Mouse (Mus musculus): ENCODE data around the gene Ccdc88a. TPM values are rescaled to one million over a fixed set of nuclear protein-coding genes. Genes with fewer than 3 reads are reported as not detected.
"Not testable (repeated sequence)": the region's sequence is repeated elsewhere in the genome, so short reads cannot be mapped to it uniquely, and the experiment has no call there.

The Ccdc88a gene
- polyA plus RNA-seq, 1 experiment from 2014 or later = 55.0 TPM

- H3K27me3 ChIP-seq; H3K4me3 ChIP-seq; ATAC-seq (ENCODE audit: low FRiP score, low read depth); H3K9me3 ChIP-seq; H3K27ac ChIP-seq; H3K4me2 ChIP-seq (replicated peaks); H3K9ac ChIP-seq: not testable (repeated sequence)
- 86% methylated on average over 4 of the region's 4 CpGs for WGBS
- peaks cover 51% of the 10 kb centered on the region for H3K36me3 ChIP-seq
- peaks cover 13% of the 10 kb centered on the region for H3K4me1 ChIP-seq
These were observed 171.8 kb downstream of the Ccdc88a start for GRCm38 (mm10) chr11:29545150-29545752.

- not testable (repeated sequence) for ATAC-seq (ENCODE audit: low FRiP score, low read depth); H3K27me3 ChIP-seq; H3K9me3 ChIP-seq; H3K27ac ChIP-seq
- Histone ChIP-seq H3K4me1 (peaks cover 13% of the 10 kb centered on the region), H3K4me2 (replicated peaks) (peak overlapping the region; percentile 68), H3K36me3 (peaks cover 42% of the 10 kb centered on the region), H3K4me3 (peak overlapping the region; percentile 63), H3K9ac (peak overlapping the region; percentile 88; the same call in 1 of the 2 replicates)
- WGBS = 92% methylated on average over 2 of the region's 2 CpGs
These were observed 172.8 kb downstream of the Ccdc88a start for GRCm38 (mm10) chr11:29546297-29546696.

DNA sequence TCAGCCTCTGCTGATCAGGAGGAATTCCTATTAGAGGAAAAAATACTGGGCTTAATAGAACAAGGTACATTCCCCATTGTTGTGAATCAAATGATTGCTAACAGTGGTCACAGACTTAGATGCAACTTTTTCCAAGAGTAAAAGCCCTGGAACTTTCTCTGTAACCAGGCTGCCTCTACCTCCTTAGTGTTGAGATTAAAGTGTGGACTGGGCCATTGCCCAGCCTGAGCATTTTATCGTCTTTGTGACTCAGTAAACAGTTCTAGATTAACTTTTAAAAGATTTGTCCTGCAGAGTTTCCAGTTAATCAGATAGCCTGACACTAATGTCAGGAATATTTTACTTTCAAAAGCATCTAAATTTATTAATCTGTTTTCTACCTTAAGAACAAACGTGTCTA, 173.3 kb downstream of the Ccdc88a start:
- Histone ChIP-seq H3K4me1 (peaks cover 13% of the 10 kb centered on the region), H3K9me3 (no peaks in the 10 kb centered on the region), H3K9ac (peak overlapping the region; percentile 88), H3K4me2 (replicated peaks) (peak overlapping the region; percentile 68), H3K27ac (no peak overlapping the region), H3K4me3 (peak overlapping the region; percentile 63), H3K36me3 (peaks cover 39% of the 10 kb centered on the region), H3K27me3 (no peaks in the 10 kb centered on the region)
- ATAC-seq (ENCODE audit: low FRiP score, low read depth) = no peak
- WGBS = 18% methylated on average over 2 of the region's 2 CpGs

DNA sequence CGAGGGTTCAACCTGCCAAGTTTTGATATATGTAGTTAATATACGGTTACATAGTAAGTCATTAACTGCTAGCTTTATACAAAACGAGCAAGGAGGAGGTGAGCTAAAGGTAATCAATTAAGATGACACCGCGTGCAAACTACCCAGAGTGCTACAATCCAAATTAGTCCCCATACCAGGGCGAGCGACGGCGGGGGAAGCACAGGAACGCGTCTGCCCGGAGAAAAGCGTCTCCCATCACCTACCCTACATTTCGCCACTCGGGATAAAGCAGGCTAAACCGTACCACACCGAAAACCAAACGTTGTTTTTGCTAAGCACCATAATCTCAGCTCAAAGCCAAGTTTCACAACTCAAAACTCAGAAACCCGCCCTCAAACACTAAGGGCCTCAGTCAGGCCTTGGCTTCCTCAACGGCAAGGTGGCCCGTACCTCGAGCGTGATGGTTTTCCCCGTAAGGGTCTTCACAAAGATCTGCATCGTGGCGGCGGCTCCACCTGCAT, 173.8 kb downstream of the Ccdc88a start:
- Histone ChIP-seq H3K9ac (peak overlapping the region; percentile 88), H3K4me1 (peaks cover 13% of the 10 kb centered on the region), H3K4me3 (peak overlapping the region; percentile 63), H3K9me3 (no peaks in the 10 kb centered on the region), H3K27me3 (no peaks in the 10 kb centered on the region), H3K4me2 (replicated peaks) (peak overlapping the region; percentile 68), H3K27ac (peak overlapping the region; percentile 81; the same call in 1 of the 2 replicates), H3K36me3 (peaks cover 36% of the 10 kb centered on the region)
- peak; percentile 4; the same call in 1 of the 2 replicates for ATAC-seq (ENCODE audit: low FRiP score, low read depth)
- WGBS = under 1% methylated on average over 27 of the region's 27 CpGs

GRCm38 (mm10) chr11:29547752-29548503, 174.5 kb downstream of the Ccdc88a start, which contains the start of the genes Clhc1 and Rps27a:
TSS of gene Clhc1 (plus strand) at chr11:29547950.
TSS of gene Rps27a (minus strand) at chr11:29548109.
- Histone ChIP-seq H3K4me2 (replicated peaks) (peak within 1 kb of the TSS; percentile 71), H3K9me3 (no peaks in the 10 kb centered on the region), H3K9ac (peak within 1 kb of the TSS; percentile 88), H3K27ac (peak within 1 kb of the TSS; percentile 81; the same call in 1 of the 2 replicates), H3K4me1 (peaks cover 13% of the 10 kb centered on the region), H3K4me3 (peak within 1 kb of the TSS; percentile 63), H3K36me3 (peaks cover 35% of the 10 kb centered on the region), H3K27me3 (no peaks in the 10 kb centered on the region)
- ATAC-seq (ENCODE audit: low FRiP score, low read depth) = peak; percentile 98
- WGBS = under 1% methylated on average over 46 of the region's 46 CpGs

- 26% methylated on average over 23 of the region's 23 CpGs for WGBS
- 0 out of 2 replicates have a peak overlapping the region, but pooled peaks have one; percentile 81 for H3K27ac ChIP-seq
- peaks cover 31% of the 10 kb centered on the region for H3K36me3 ChIP-seq
- H3K4me2 ChIP-seq (replicated peaks) = peak overlapping the region; percentile 71
- peaks cover 13% of the 10 kb centered on the region for H3K4me1 ChIP-seq
- no peaks in the 10 kb centered on the region for H3K27me3 ChIP-seq
- no peaks in the 10 kb centered on the region for H3K9me3 ChIP-seq
- no peak for ATAC-seq (ENCODE audit: low FRiP score, low read depth)
- H3K4me3 ChIP-seq = peak overlapping the region; percentile 63
- H3K9ac ChIP-seq = peak overlapping the region; percentile 88
These were observed 175.3 kb downstream of the Ccdc88a start for GRCm38 (mm10) chr11:29548504-29549424.

DNA sequence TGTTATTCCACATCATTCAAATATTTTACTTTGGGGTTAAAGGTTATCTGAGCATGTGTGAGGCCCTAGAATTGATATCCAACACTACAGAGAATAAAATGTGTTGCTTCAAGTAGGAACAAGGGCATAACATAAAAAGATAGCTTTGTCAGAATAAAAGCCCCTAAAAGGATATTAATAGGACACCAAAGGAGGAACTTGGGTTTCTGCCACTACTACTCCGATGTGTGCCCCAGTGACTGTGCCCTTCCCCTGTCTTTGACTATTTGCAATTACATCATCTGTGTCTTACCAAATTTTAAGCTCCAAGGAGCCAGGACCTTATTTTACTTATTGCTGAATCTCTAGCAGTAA, 175.9 kb downstream of the Ccdc88a start:
- WGBS = 94% methylated on average over 1 of the region's 1 CpGs
- no peak for ATAC-seq (ENCODE audit: low FRiP score, low read depth)
- H3K4me2 ChIP-seq (replicated peaks) = no peak overlapping the region
- no peaks in the 10 kb centered on the region for H3K9me3 ChIP-seq
- H3K27ac ChIP-seq = no peak overlapping the region
- no peaks in the 10 kb centered on the region for H3K27me3 ChIP-seq
- H3K9ac ChIP-seq = no peak overlapping the region
- no peak overlapping the region for H3K4me3 ChIP-seq
- H3K36me3 ChIP-seq = peaks cover 25% of the 10 kb centered on the region
- peaks cover 13% of the 10 kb centered on the region for H3K4me1 ChIP-seq

Other genes starting within 250 kb of the Ccdc88a start
- gene Pnpt1, start 242.9 kb upstream of the Ccdc88a start, polyA plus RNA-seq (2015; fragmentation: Nextera tagmentation; extraction: Ambion mirVana) = 39.6 and 40.0 TPM in 2 replicates
- 101 and 104 TPM in 2 replicates for gene Ppp4r3b, start 200.8 kb upstream of the Ccdc88a start, polyA plus RNA-seq (2015; fragmentation: Nextera tagmentation; extraction: Ambion mirVana)
- gene Cfap36, start 126.2 kb upstream of the Ccdc88a start, polyA plus RNA-seq (2015; fragmentation: Nextera tagmentation; extraction: Ambion mirVana) = 62.7 and 65.7 TPM in 2 replicates
- 26.8 and 31.3 TPM in 2 replicates for gene Prorsd1, start 141.4 kb downstream of the Ccdc88a start, polyA plus RNA-seq (2015; fragmentation: Nextera tagmentation; extraction: Ambion mirVana)
- gene Mtif2, start 152.8 kb downstream of the Ccdc88a start, polyA plus RNA-seq (2015; fragmentation: Nextera tagmentation; extraction: Ambion mirVana) = 54.1 and 56.2 TPM in 2 replicates
- 0.13 and 0.32 TPM in 2 replicates for gene Clhc1, start 174.3 kb downstream of the Ccdc88a start, polyA plus RNA-seq (2015; fragmentation: Nextera tagmentation; extraction: Ambion mirVana)
- gene Rps27a, start 174.5 kb downstream of the Ccdc88a start, polyA plus RNA-seq (2015; fragmentation: Nextera tagmentation; extraction: Ambion mirVana) = 1,180 and 1,286 TPM in 2 replicates